Mouse (Mus musculus) small intestine, adult 2 months (tissue): ENCODE results near the gene Cbfb. TPM values are rescaled to one million over a fixed set of nuclear protein-coding genes. Genes with fewer than 3 reads are reported as not detected.

Experiments
- H3K27ac ChIP-seq: fragments of 200-500 bp; 2 replicates; pipeline ENCODE4 v1.5.1; 2012; ENCODE audit warnings: low read depth, low read length, control low read depth, inconsistent platforms; ENCODE audit not compliant: insufficient read depth
- H3K27me3 ChIP-seq: fragments of 200-500 bp; 2 replicates; pipeline ENCODE4 v1.6.1; 2012; ENCODE audit warnings: mild to moderate bottlenecking, moderate library complexity, low read length, inconsistent platforms; ENCODE audit not compliant: control insufficient read depth, insufficient read depth
- H3K36me3 ChIP-seq: fragments of 200-500 bp; 2 replicates; pipeline ENCODE4 v1.6.1; 2012; ENCODE audit warnings: mild to moderate bottlenecking, low read length, control low read depth, inconsistent platforms; ENCODE audit not compliant: control insufficient read depth, insufficient read depth
- H3K4me1 ChIP-seq: fragments of 200-500 bp; 2 replicates; pipeline ENCODE4 v1.6.1; 2012; ENCODE audit warnings: low read length, inconsistent platforms, mixed read lengths; ENCODE audit not compliant: control insufficient read depth, insufficient read depth, insufficient read length
- H3K4me3 ChIP-seq: fragments of 200-500 bp; 2 replicates; pipeline ENCODE4 v1.5.1; 2012; ENCODE audit warnings: low read depth, mild to moderate bottlenecking, control low read depth, inconsistent platforms, low read length, moderate library complexity
- CTCF ChIP-seq: fragments of 200-500 bp; IDR thresholded peaks from 2 replicates; pipeline ENCODE4 v1.5.1; 2012; ENCODE audit warnings: low read depth, mild to moderate bottlenecking, control low read depth, inconsistent platforms, low read length, moderate library complexity, mixed read lengths; ENCODE audit not compliant: insufficient replicate concordance, insufficient read length; ENCODE audit errors: extremely low read depth
- POLR2A ChIP-seq: fragments of 200-500 bp; IDR thresholded peaks from 2 replicates; pipeline ENCODE4 v1.6.1; 2012; ENCODE audit warnings: low read depth, mild to moderate bottlenecking, control low read depth, inconsistent platforms, low read length, moderate library complexity
- WGBS: fragments of 180-500 bp; shearing (Covaris S2); methylation state at CpG from one replicate; pipeline ENCODE4 v1.1.7; 2018; 5-methylcytosine and 5-hydroxymethylcytosine counted together
- polyA plus RNA-seq: library from polyadenylated mRNA; depleted of rRNA; stranded (reverse); fragments of >200 nt; gene quantifications from 2 replicates; pipeline ENCODE4 v1.2.3, GENCODE M21; 2012

Cbfb gene
- polyA plus RNA-seq, 1 experiment = 2.9 TPM

DNA sequence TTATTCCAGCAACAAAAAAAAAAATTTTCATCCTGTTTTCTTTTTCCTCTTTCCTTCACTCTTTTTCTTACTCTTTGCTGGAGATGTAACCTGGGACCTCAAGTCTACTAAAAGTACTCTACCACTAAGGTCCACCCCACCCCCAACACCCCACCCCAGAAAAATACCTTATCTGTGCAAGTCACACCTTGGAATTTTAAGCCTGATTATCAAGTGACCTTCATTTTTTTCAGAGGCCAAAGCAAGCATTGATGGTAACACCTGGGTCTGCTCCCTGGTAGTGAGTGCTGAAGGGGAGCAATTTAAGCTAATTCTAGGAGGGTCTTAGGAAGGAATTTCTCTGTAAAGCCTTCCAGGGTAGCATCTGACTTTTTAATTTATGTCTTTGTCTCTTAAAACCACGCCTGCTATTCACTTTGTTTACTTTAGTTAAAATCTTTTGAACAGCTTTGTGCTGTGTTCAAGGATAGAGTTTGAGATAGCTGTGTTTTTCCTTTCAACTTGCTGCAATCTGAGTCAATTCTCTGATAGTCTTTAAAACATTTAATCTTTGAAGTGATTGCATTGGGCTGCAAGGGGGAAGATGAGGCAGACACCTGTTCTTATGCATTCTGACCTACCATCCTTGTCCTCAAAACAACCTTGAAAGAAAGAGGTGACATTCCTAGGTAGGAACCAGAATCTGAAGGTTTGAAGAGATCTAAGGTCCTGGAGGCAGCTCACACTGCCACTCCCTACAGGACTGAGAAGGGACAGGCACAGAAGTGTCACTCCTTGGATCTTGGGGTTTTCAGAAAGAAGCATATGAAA, 62.9 kb downstream of the Cbfb start:
- 30% methylated on average over 1 of the region's 1 CpGs for WGBS
- no peak for TF ChIP-seq POLR2A
- no peak for TF ChIP-seq CTCF
- no peak overlapping the region for H3K4me3 ChIP-seq
- H3K27me3 ChIP-seq = no peaks in the 10 kb centered on the region
- H3K36me3 ChIP-seq = peaks cover 32% of the 10 kb centered on the region
- no peak overlapping the region for H3K27ac ChIP-seq
- H3K4me1 ChIP-seq = no peaks in the 10 kb centered on the region

DNA sequence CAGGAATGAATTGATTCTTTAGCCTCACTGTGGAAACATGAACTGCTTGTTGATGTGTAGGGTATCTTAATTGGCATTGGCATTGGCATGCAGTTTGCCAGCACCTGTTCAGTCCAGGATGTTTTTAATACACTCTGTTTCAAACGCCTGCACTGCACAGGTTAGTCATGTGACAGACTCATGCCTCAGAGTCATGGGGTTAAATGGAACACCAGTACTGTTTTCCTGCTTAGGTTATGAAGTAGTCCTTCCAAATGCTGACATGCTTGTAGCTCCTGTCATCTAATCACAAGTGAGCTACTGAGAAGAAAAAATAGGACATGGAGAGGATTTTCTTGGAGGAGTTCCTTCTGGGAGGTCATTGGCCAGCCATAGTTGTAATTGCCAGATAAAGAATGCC, 64.7 kb downstream of the Cbfb start:
- no peak for TF ChIP-seq CTCF
- no peak for TF ChIP-seq POLR2A
- Histone ChIP-seq H3K4me1 (no peaks in the 10 kb centered on the region), H3K36me3 (peaks cover 43% of the 10 kb centered on the region), H3K27ac (no peak overlapping the region), H3K4me3 (no peak overlapping the region), H3K27me3 (no peaks in the 10 kb centered on the region)
- WGBS = 38% methylated on average over 1 of the region's 1 CpGs

DNA sequence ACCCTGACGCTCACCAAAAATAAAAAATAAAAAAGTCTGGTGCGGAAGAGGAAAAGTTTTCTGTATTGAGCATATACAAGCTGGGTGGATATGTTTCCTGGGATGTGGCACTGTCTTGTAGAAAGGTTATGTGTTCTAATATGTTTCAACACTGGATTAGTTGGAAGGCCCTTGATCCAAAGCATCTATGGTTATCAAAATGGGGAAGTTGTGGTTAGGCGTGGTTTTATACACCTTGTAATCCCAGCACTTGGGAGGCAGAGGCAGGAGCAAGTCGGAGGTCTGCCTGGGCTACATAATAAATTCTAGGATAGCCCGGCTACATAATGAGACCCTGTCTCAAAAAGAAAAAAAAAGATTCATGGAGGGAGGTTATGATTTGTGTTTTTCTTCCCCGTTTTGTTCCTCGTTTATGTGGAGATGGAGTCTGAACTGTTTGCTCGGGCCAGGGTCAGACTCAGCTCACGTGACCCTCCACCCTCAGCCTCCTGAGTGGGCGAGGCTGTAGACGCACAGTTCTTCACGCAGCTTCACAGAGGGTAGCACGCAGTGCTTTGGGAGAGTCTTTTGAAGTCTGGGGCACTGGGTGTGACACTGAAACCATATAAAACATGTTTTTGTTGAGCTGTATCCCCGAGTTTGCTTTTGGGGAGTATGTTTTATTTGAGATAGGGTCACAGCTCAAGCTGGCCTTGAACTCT, 67.1 kb downstream of the Cbfb start:
- Histone ChIP-seq H3K27ac (no peak overlapping the region), H3K36me3 (peaks cover 50% of the 10 kb centered on the region), H3K4me3 (no peak overlapping the region), H3K4me1 (no peaks in the 10 kb centered on the region), H3K27me3 (no peaks in the 10 kb centered on the region)
- no peak for TF ChIP-seq POLR2A
- no peak for TF ChIP-seq CTCF
- WGBS = 86% methylated on average over 14 of the region's 14 CpGs

DNA sequence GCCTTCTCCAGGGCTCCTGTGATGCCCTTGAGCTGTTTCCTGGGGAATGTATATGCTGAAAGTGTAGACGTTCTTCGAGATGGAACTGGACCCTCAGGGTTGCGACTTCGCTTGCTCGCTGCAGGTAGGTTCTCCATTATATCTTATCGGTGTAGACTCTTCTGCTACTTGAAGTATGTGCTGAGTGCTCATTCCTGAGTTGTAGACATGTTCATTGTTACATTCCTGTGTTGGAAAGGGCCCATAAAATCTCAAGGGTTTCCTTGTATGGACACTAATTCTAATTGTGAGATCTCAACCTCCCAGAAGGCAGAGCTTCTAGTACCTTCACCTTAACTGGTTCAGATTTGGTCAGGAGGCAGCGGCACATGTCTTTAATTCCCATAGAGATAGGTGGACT, 70.5 kb downstream of the Cbfb start:
- Histone ChIP-seq H3K4me3 (no peak overlapping the region), H3K4me1 (no peaks in the 10 kb centered on the region), H3K27me3 (no peaks in the 10 kb centered on the region), H3K27ac (no peak overlapping the region), H3K36me3 (peaks cover 43% of the 10 kb centered on the region)
- no peak for TF ChIP-seq POLR2A
- no peak for TF ChIP-seq CTCF
- WGBS = 95% methylated on average over 7 of the region's 7 CpGs

- Histone ChIP-seq H3K36me3 (peaks cover 39% of the 10 kb centered on the region), H3K27ac (no peak overlapping the region), H3K4me1 (peaks cover 11% of the 10 kb centered on the region), H3K27me3 (no peaks in the 10 kb centered on the region), H3K4me3 (no peak overlapping the region)
- no peak for TF ChIP-seq POLR2A
- TF ChIP-seq CTCF = no peak
- WGBS = 92% methylated on average over 6 of the region's 6 CpGs
Measured at GRCm38 (mm10) chr8:105251954-105252353, 81.5 kb downstream of the Cbfb start.

DNA sequence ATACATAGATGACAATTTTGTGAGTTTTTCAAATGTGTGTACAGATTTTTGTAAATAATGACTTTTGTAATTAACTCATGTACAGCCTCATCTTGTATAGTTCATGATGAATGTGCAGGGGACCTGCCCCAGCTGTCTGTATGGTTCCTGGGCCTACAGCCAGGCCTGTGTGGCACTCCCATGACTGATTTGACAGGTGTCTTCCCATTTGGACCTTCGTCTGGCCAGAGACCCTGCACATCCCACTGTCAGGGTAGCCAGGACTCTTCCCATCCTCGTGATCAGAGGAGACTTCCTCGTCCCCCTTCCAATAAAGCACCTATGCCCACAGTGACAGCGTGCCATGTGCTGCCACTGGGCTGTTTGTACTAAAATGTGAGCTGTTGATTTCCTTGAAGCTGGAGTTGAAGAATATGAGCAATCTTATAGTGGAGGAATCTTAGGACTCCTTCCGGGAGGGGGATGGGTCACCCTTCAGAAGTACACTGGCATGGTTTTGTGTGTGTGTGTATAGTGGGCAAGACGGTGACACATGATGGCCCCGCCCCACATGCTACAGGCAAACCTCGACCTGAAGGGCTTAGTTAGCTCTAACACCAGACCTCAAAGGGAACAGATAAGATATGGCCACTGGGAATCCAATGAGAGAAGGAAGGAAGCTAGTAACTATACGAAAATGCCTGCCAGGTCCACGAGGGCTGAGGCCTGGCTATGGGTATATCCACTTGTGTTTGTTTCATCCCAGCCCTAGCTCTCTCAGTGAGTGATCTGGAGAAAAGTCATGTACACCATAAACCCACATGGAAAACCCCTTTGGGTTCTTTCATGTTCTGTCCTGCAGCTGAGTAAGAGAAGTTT, 82.4 kb downstream of the Cbfb start:
- Histone ChIP-seq H3K4me3 (no peak overlapping the region), H3K27me3 (no peaks in the 10 kb centered on the region), H3K27ac (no peak overlapping the region), H3K36me3 (peaks cover 32% of the 10 kb centered on the region), H3K4me1 (peaks cover 11% of the 10 kb centered on the region)
- WGBS = 72% methylated on average over 10 of the region's 10 CpGs
- TF ChIP-seq CTCF (no peak), POLR2A (no peak)

- Histone ChIP-seq H3K27ac (no peak overlapping the region), H3K4me3 (peak overlapping the region; percentile 1; the same call in 1 of the 2 replicates), H3K27me3 (no peaks in the 10 kb centered on the region), H3K4me1 (peaks cover 11% of the 10 kb centered on the region), H3K36me3 (peaks cover 30% of the 10 kb centered on the region)
- WGBS = 51% methylated on average over 20 of the region's 20 CpGs
- no peak for TF ChIP-seq CTCF
- no peak for TF ChIP-seq POLR2A
Measured at GRCm38 (mm10) chr8:105253766-105254151, 83.3 kb downstream of the Cbfb start.
